Mouse (Mus musculus) spleen, postnatal 14 days (tissue): ENCODE results near the gene Shank2.

Experiments used
- DNase-seq, 2 experiments: peaks; one replicate each; pipeline ENCODE4 v3.0.0; 2021 to 2022; ENCODE audit warnings: low spot score in 2 of 2

Gene Shank2

DNA sequence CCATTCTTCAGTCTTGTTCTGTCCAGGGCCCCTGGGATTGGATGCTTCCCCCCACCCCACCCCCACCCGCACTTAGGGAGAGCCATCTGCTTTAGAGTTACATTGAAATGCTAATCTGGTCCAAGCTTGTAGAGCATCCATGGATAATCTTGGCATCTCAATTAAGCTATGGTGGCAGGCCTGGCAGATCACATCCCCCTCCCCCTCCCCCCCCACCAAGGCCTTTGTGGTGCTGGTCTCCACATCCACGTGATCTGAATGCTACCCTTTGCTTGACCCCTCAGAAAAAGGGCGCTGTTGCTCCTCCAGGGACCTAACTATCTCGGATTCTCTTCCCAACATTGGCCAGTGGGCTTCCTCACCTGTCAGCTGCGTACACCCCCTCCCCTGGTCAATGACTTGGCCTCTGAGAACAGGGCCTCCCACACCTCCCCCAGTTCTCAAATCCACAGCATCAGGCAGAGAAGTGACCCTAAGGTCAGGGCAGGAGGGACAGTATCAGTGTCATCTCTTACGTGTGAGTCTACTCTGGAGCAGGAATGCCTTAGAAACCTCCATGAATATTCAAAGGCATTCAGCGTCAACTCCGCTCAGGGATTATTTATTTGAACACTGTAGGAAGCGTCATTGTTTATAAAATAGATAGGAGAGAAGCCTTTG lies 104.8 kb downstream of the Shank2 start:
- DNase-seq: no peak

GRCm38 (mm10) chr7:144108141-144108540 lies 106.4 kb downstream of the Shank2 start:
- DNase-seq: no peak

GRCm38 (mm10) chr7:144111026-144111604 lies 109.4 kb downstream of the Shank2 start:
- no peak for DNase-seq

DNA sequence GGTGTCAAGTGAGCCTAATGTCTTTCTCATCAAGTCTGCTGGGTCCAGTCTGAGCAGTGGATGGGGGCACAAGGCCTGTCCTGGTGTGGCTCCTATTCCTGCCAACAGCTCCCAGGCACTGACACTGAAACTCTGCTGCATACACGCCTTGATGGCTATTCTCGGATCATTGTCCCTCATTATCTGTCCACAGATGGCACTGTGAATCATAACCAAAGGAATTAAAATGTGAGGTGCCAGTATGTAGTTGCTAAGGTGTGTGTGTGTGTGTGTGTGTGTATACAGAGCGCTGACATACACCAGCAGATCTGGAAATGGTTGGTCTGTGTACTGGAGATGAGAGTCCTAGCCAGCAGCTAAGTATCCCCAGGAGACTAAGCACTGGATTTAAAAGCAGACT lies 110.3 kb downstream of the Shank2 start:
- no peak for DNase-seq

- no peak for DNase-seq
These were observed 112.5 kb downstream of the Shank2 start for GRCm38 (mm10) chr7:144114230-144114629.

DNA sequence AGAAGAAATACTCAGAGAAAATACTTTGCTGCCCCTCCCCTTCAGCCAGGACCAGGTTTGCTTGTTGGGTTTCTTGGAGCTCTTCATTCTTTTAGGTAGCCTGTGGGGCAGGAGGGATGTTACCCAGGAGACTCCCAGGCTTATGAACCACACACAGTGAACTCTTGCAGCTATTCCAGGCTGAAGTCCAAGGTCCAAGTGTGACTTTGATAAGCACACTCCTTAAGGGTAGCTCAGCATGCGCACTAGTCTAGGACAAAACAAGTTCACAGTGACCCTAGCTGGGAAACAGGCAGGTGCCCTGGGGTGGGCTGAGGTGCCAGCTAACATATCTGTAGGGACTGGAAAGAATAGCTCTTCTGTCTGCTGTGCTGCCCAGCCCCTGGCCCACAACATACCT lies 117.8 kb downstream of the Shank2 start:
- DNase-seq: no peak

DNA sequence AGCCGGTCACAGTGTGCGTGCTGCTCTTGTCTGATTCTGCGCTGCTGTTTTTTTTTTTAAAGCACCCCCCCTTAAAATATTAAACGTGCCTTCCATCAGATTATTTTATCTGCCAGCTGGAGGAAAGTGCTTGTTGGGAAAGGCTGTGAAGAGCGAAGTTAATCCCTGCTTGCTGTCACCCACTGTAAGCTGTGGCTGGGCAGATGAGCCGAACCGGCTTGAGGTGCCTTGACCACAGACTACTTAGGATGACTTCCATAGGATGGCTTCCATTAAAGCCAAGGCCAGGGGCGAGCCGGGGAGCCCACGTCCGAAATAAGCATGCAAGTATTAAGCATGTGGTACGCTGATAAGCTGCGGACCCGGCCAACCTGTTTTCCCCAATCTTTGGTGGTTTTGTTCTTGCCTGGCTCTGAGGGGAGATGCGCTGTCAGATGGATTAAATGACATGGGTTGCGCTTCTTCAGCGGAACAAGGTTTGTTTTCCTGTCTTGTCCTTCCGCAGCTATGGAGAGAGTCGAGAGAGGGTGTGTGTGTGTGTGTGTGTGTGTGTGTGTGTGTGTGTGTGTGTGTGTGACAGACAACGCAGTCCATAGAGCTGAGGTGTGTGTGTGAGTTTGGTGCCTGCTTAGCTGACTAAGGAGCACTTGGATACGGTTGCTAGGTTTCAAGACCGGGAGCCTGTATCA lies 131.1 kb downstream of the Shank2 start:
- no peak for DNase-seq

DNA sequence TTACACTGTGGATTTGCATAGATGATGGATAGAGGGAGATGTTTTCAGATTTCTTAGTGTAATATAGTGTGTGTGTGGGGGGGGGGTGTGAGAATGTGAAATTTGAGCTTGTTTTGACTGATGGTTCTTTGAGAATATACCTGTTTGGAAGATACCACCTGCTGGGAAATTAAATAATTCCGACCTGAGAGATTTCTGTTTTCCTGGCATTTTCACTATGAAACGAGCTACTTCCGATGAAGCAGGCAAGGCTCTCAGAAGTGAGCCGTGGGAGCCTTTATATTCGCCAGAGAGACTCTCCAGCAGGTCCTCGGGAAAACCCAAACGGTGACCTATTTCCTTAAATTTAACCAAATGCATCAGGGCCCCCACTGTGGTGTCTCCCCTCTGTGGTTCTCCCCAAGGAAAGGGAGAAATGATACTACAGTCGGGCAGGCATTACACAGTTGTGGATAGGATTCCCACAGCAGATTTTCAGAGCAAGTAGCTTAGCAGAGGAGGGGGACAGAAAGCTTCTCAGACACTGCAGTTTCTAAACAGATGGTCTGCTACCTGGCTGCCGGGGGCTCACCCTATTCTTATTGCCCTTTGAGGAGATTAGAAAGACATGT lies 131.8 kb downstream of the Shank2 start:
- no peak for DNase-seq

DNA sequence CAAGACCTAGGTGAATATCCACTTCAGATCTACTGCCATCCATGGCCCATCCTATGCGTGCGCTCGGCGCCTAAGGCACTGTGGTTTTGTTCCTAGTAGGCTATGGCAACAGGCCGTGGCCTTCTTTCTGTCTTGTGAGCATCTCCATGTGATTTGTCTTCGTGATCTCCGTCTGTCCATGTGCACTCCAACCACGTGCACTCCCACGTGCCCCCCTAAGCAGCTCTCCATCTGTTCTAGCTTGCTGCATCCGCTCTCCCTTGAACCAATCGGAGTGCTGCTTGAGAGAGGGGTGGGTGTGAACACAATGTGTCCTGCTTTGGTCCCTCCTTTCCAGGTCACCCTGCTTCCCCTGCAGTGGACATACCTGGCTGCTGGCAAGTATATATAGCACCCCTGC lies 133.0 kb downstream of the Shank2 start:
- DNase-seq: no peak

GRCm38 (mm10) chr7:144137827-144138226 lies 136.1 kb downstream of the Shank2 start:
- no peak for DNase-seq

- DNase-seq: no peak
These were observed 136.7 kb downstream of the Shank2 start for GRCm38 (mm10) chr7:144138476-144138875.

- no peak for DNase-seq
These were observed 138.0 kb downstream of the Shank2 start for GRCm38 (mm10) chr7:144139691-144140090.

GRCm38 (mm10) chr7:144140470-144140869 lies 138.7 kb downstream of the Shank2 start:
- no peak for DNase-seq

DNA sequence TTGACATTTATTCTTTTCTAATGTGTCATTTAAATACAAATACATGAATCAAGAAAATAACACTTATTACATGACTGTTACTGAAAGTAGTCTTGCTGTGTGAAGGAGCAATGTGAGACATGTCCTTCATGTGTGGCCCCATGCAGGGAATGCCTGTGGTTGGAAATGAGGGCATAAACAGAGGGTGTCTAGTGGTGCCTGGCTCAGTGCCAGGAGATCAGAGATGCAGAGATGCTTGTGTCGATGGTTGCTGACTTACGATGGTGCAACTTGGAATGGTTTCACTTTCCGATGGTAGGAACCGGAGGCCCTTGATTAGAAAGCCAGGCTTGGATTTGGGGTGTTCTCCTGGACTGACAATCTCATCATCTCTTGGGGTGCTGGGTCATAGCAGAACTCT lies 140.3 kb downstream of the Shank2 start:
- no peak for DNase-seq

- no peak for DNase-seq
These were observed 142.2 kb downstream of the Shank2 start for GRCm38 (mm10) chr7:144143941-144144340.

GRCm38 (mm10) chr7:144148111-144148510 lies 146.4 kb downstream of the Shank2 start:
- no peak for DNase-seq

- no peak for DNase-seq
These were observed 151.4 kb downstream of the Shank2 start for GRCm38 (mm10) chr7:144153124-144153523.

DNA sequence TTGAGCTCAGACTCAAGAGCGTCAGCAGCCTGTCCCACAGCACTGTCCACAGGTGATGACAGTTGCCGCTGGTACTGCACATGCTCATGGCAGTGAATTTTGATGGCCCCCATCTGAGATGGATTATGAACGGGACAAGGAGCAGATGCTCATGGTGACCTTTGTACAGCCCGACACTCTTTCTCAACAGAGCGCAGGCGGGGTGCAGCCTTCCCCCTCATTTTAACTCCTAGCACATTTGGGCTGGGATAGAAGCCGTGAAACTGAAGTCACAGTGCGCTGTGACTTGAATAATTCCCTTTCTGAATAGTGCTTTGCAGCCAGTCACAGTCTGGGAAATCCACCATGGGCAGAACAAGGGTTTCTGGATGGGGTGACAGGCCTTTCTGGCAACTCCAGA lies 152.0 kb downstream of the Shank2 start:
- no peak for DNase-seq

DNA sequence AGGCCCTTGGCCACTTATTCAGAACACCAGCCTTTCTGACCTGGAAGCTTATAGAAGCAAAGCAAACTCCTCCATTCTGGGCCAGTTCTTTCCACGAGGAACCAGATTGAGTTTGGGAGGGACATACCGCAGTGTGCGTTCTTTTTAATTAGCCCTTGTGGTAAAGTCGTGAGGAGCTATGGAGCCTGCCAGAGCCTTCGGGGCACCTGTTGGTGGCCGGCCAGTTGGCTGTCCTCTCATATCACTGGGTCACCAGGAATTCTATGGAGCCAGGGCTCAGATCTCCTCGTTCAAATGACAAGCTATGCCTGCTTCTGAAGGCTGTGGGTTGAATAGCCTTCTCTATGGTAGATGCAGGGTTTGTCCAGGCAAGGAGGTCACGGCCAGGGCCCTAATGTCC lies 156.2 kb downstream of the Shank2 start:
- no peak for DNase-seq

DNA sequence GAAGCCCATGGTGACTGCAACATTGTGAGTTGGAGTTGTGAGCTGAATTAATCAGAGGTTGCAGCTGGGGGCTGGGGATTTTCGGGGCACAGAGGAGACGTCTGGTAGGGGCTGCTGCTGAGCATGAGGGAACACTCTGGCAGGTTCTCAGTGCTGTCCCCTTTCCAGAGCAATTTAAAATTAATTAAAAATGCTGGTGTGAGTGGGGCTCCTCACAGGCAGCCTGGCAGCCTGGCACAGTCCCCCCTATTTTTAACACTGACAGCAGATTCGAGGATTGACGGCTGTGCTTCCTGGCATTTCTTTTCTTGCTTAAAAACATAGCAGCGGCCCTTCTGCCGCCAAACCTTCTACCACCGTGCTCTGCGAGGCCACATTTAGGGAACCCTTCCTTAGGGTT lies 157.8 kb downstream of the Shank2 start:
- DNase-seq: no peak

GRCm38 (mm10) chr7:144160066-144160465 lies 158.3 kb downstream of the Shank2 start:
- no peak for DNase-seq

DNA sequence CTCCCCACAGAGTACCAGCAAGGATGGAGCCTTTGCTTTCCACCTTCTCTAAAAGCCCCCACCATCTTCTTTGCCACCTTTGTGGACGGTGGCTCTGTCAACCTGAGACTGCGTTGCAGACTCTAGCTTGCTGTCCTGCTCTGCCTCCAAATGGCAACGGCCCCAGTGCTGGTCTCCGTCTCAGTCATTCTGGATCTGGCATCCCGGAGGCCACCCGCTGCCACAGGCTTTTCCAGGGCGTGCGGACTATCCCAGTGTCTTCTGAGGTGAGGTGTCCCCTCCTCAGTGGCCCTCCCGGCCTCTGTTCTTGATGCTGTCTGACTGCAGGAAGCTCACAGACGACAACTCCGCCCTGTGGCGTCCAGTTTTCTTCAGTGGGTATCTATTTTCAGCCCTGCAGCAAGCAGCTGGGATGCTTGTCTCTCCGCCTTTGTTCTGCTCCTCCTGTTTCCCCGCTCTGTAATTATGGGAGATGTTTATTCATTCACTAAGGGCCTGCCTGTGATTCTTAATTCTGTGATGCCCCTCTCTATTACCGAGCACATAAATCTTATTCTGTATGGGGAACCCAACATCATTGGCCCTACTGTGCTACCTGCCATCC lies 159.0 kb downstream of the Shank2 start:
- DNase-seq: no peak
